Mouse (Mus musculus) small intestine, adult 10 weeks (tissue): ENCODE data around the gene Hmgb3. TPM values are rescaled to one million over a fixed set of nuclear protein-coding genes. Genes with fewer than 3 reads are reported as not detected.

Source experiments
- polyA plus RNA-seq: library from polyadenylated mRNA; stranded (reverse); fragments of 350-450 nt; fragmentation: Illumina TruSeq; extraction: RNeasy Lipid Tissue Mini Kit (QIAGEN cat#74804); gene quantifications from one replicate; pipeline ENCODE4 v1.2.3, GENCODE M21; 2014; ENCODE audit warnings: low replicate concordance

Hmgb3 gene
- 179 TPM for polyA plus RNA-seq

DNA sequence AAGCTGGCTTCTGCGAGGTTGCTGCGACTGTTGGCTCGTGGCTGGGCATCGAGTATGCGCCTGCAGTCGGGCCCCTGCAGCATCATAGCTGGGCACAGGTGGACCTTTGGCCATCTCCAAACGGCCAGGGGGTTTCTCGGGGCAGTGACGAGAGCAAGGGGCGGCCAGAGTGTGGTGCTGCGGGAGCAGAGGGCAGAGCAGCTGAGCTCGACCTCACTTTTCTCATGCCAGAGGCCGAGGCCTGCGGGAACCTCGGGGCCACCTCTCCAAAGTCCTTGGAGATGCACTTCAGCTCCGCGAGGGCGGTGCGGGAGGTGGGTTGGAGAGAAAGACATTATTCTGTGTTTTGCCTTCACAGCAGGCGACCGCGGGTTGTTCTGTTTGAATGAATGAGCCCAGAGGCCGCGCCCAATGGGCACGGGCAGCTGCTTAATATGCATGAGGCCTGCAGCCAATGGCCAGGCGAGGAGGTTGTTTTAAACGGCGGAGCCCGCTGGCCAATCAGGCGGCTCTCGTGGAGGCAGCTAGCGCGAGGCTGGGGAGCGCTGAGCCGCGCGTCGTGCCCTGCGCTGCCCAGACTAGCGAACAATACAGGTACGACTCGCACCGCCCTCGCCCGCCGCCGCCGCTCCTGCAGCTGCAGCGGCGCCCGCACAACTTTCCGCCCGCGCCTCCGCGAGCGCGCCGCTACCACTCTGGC lies at the start of gene Hmgb3:
Gene Hmgb3 (plus strand): TSS at position 504 of the 700 bp plus-strand sequence.

Other genes starting within 250 kb of the Hmgb3 start
- gene Mtmr1, start 191.2 kb upstream of the Hmgb3 start, polyA plus RNA-seq = 39.1 TPM
- 3.4 TPM for gene Cd99l2, start 63.1 kb upstream of the Hmgb3 start, polyA plus RNA-seq
- gene Gpr50, start 107.7 kb downstream of the Hmgb3 start, polyA plus RNA-seq = not detected